Mouse (Mus musculus) intestine, embryonic 14.5 days (tissue): Measurements from ENCODE around the gene Sf3a3. TPM values are rescaled to one million over a fixed set of nuclear protein-coding genes. Genes with fewer than 3 reads are reported as not detected.
"Not testable (repeated sequence)": the region's sequence is repeated elsewhere in the genome, so short reads cannot be mapped to it uniquely, and the experiment has no call there.

Experiments used
- ATAC-seq: fragments of 200-750 bp; cut with Nextera tagmentation; replicated peaks from 2 replicates; pipeline ENCODE4 v1.8.0; 2017; ENCODE audit warnings: low read depth, moderate number of reproducible peaks, moderate TSS enrichment, moderate library complexity; ENCODE audit not compliant: low FRiP score, low TSS enrichment
- DNase-seq: peaks from one replicate; pipeline ENCODE4 v3.0.0-alpha.2; 2018; ENCODE audit warnings: low spot score
- H3K27ac ChIP-seq: fragments of 300-500 bp; sonication (generic); 2 replicates; pipeline ENCODE4 v1.5.1; 2014; ENCODE audit warnings: low read depth, mild to moderate bottlenecking, control low read depth
- H3K27me3 ChIP-seq: fragments of 300-500 bp; sonication (generic); replicated peaks from 2 replicates; pipeline ENCODE4 v1.6.1; 2014; ENCODE audit warnings: low read length, control low read depth; ENCODE audit not compliant: control insufficient read depth, insufficient read depth
- H3K36me3 ChIP-seq: fragments of 300-500 bp; sonication (generic); 2 replicates; pipeline ENCODE4 v1.6.1; 2014; ENCODE audit warnings: low read length, control low read depth; ENCODE audit not compliant: control insufficient read depth, insufficient read depth
- H3K4me1 ChIP-seq: fragments of 300-500 bp; sonication (generic); replicated peaks from 2 replicates; pipeline ENCODE4 v1.6.1; 2014; ENCODE audit warnings: low read length, control low read depth, mixed read lengths; ENCODE audit not compliant: control insufficient read depth, insufficient read depth
- H3K4me2 ChIP-seq: fragments of 300-500 bp; sonication (generic); 2 replicates; pipeline ENCODE4 v1.6.1; 2014; ENCODE audit warnings: low read length
- H3K4me3 ChIP-seq: fragments of 300-500 bp; sonication (generic); 2 replicates; pipeline ENCODE4 v1.5.1; 2014; ENCODE audit warnings: low read depth, low read length, control low read depth, mixed read lengths
- H3K9ac ChIP-seq: fragments of 300-500 bp; sonication (generic); 2 replicates; pipeline ENCODE4 v1.6.1; 2014; ENCODE audit warnings: mild to moderate bottlenecking, low read length
- H3K9me3 ChIP-seq: fragments of 300-500 bp; sonication (generic); 2 replicates; pipeline ENCODE4 v1.6.1; 2016; ENCODE audit warnings: low read length, control low read depth; ENCODE audit not compliant: control insufficient read depth
- WGBS: fragments of 180-500 bp; shearing (Covaris S2); extraction: QIAGEN DNeasy Blood & Tissue Kit; methylation state at CpG from one replicate; pipeline ENCODE4 v1.1.7; 2014; 5-methylcytosine and 5-hydroxymethylcytosine counted together
- polyA plus RNA-seq: library from polyadenylated mRNA; unstranded; fragments of >200 nt; fragmentation: Nextera tagmentation; extraction: Ambion mirVana; gene quantifications from 2 replicates; pipeline ENCODE4 v1.2.1, GENCODE M21; 2014

Gene Sf3a3
- polyA plus RNA-seq, 1 experiment from 2014 or later, result 142 TPM

GRCm38 (mm10) chr4:124703406-124703805 is 11.2 kb upstream of the Sf3a3 start:
- DNase-seq, result no peak

DNA sequence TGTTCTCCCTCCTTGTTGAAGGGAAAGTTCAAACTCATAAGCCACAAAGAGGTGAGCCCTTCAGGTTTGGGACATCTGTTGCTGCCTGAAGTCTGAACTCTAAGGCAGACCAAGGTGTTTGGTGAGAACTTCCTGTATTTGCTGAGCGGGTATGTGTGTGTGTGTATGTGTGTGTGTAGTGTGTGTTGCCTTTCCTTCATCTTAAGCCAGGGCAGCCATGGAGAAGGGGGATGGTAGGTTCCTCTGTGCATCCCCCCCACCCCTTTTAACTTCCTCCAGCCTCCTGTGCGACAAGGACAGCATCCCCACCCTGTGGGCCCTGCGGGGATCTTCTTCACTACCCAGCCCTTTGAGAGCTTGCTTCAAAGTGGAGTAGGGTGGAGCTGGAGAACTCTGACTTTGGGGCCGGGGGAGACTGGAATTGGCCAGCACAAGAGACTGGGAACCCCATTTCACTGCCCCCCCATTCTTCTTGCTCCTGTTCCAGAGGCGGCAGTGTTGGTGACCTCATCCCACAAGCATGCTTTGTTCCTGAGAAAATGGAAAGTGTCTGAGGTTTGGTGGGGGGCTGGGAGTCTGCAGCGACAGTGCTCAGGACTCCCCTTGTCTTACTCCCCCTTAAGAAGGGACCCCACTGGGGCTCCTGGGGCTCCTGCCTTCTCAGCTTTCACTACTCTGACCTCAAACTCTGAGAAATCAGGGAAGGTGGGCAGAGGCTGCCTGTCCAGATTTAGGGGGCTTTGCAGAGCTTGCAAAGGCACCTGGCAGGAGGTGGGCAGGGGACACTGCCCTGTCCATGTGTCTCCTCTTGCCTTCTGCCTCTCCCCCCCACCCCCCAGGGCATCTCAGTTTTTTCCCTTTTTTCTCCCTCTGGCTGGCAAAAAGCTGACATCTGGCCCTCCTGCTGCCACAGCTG is 10.4 kb upstream of the Sf3a3 start:
- Histone ChIP-seq H3K27ac (peak overlapping the region; percentile 79), H3K9me3 (no peaks in the 10 kb centered on the region), H3K4me1 (peaks cover 53% of the 10 kb centered on the region), H3K27me3 (no peaks in the 10 kb centered on the region), H3K36me3 (peaks cover 20% of the 10 kb centered on the region), H3K4me2 (peak overlapping the region; percentile 52), H3K4me3 (peak overlapping the region; percentile 12; the same call in 1 of the 2 replicates), H3K9ac (peak overlapping the region; percentile 1; the same call in 1 of the 2 replicates)
- no peak for ATAC-seq
- DNase-seq, result no peak
- 8% methylated on average over 6 of the region's 6 CpGs for WGBS

More at GRCm38 (mm10) chr4:124703406-124703805, 11.2 kb upstream of the Sf3a3 start:
- H3K9me3 ChIP-seq, result no peaks in the 10 kb centered on the region
- no peaks in the 10 kb centered on the region for H3K27me3 ChIP-seq
- ATAC-seq, result no peak
- H3K4me2 ChIP-seq, result peak overlapping the region; percentile 52
- H3K9ac ChIP-seq, result no peak overlapping the region
- peak overlapping the region; percentile 12; the same call in 1 of the 2 replicates for H3K4me3 ChIP-seq
- WGBS, result 20% methylated on average over 2 of the region's 2 CpGs
- H3K27ac ChIP-seq, result peak overlapping the region; percentile 79
- H3K4me1 ChIP-seq, result peaks cover 51% of the 10 kb centered on the region
- H3K36me3 ChIP-seq, result peaks cover 20% of the 10 kb centered on the region

GRCm38 (mm10) chr4:124704797-124705474 is 9.6 kb upstream of the Sf3a3 start:
- ATAC-seq (no peak), DNase-seq (no peak)
- 12% methylated on average over 11 of the region's 11 CpGs for WGBS
- Histone ChIP-seq H3K27ac (peak overlapping the region; percentile 79), H3K27me3 (no peaks in the 10 kb centered on the region), H3K4me2 (peak overlapping the region; percentile 52), H3K9ac (peak overlapping the region; percentile 1; the same call in 1 of the 2 replicates), H3K4me1 (peaks cover 52% of the 10 kb centered on the region), H3K9me3 (no peaks in the 10 kb centered on the region), H3K4me3 (0 out of 2 replicates have a peak overlapping the region, but pooled peaks have one; percentile 3), H3K36me3 (peaks cover 20% of the 10 kb centered on the region)

- Histone ChIP-seq H3K4me3 (no peak overlapping the region), H3K9me3 (no peaks in the 10 kb centered on the region), H3K4me2 (no peak overlapping the region), H3K36me3 (peaks cover 20% of the 10 kb centered on the region), H3K4me1 (peaks cover 55% of the 10 kb centered on the region), H3K27ac (peak overlapping the region; percentile 79), H3K27me3 (no peaks in the 10 kb centered on the region), H3K9ac (no peak overlapping the region)
- WGBS, result 85% methylated on average over 23 of the region's 23 CpGs
- DNase-seq, result no peak
- ATAC-seq, result no peak
These were observed 8.8 kb upstream of the Sf3a3 start for GRCm38 (mm10) chr4:124705661-124706269.

GRCm38 (mm10) chr4:124707381-124708199 is 7.0 kb upstream of the Sf3a3 start:
- WGBS, result 88% methylated on average over 24 of the region's 25 CpGs
- peaks cover 45% of the 10 kb centered on the region for H3K4me1 ChIP-seq

DNA sequence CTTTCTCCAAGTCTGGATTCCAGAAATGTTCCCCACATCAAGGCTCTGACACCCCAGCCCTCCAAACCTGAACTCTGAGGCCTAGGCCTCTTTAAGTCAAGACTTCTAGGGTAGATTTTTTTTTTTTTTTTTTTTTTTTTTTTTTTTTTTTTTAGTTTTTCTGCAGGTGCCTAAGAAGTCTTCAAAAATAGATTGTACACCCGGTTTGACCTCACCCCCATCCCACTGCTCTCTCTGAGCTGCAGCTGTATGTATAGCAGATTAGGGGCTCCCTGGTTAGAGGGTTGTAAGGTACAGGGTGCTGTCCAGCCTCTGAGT is 6.4 kb upstream of the Sf3a3 start:
- not testable (repeated sequence) for H3K27me3 ChIP-seq, H3K9ac ChIP-seq, DNase-seq, H3K9me3 ChIP-seq, ATAC-seq
- Histone ChIP-seq H3K4me1 (peaks cover 42% of the 10 kb centered on the region), H3K4me2 (peak overlapping the region; percentile 58), H3K4me3 (0 out of 2 replicates have a peak overlapping the region, but pooled peaks have one; percentile 27), H3K27ac (peak overlapping the region; percentile 95), H3K36me3 (peaks cover 20% of the 10 kb centered on the region)
- WGBS, result 5% methylated on average over 1 of the region's 1 CpGs

More at GRCm38 (mm10) chr4:124707381-124708199, 7.0 kb upstream of the Sf3a3 start:
- not testable (repeated sequence) for H3K9ac ChIP-seq, DNase-seq, H3K4me3 ChIP-seq, H3K27me3 ChIP-seq, H3K9me3 ChIP-seq, ATAC-seq, H3K4me2 ChIP-seq
- Histone ChIP-seq H3K27ac (peak overlapping the region; percentile 95), H3K36me3 (peaks cover 20% of the 10 kb centered on the region)

DNA sequence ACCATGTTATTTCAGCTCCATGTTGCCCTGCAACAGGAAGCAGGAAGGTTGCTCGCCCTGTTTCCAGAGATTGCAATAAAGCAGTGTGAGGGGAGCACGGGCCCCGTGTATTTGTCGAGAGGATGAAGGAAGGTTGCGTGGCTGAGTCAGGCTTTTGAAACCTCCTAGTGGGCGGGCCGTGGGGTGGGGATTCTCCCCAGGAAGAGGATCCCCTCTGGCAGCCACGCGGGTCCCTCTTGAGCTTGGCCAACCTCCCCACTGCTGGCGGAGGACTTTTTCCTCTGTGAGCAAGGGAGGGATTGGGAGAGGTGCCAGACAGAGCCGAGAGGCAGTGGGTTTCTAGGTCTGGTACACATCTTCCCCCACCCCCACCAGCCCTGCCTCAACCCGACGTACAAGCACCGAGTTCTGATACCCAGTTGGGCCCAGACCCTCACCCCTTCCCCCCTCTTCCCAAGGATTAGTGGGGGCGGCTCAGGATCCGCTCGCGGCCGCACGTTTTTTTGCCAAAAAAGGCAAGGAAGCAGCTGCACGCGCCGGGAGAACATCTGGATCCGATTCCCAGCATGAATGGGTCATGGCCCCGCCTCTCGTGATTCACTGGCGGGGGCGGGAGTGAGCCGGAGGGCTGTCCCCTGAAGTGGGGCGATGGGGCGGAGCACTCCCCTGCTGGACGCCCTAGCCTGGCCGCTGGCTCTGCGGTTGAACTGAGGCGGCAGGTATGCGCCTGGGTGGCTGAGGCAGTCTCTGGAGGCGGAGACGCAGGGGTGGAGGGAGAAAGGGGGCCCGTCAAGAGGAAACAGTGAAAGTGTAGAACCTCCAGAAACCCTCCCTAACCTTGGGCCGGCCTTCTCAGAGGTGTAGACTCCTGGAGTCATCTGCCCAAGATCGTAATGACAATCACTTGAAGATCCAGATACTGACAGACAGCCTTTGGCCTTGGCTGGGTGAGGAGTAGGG is 5.8 kb upstream of the Sf3a3 start:
- peak; percentile 93 for DNase-seq
- peak overlapping the region; percentile 95 for H3K27ac ChIP-seq
- no peaks in the 10 kb centered on the region for H3K27me3 ChIP-seq
- WGBS, result under 1% methylated on average over 40 of the region's 41 CpGs
- H3K9me3 ChIP-seq, result no peaks in the 10 kb centered on the region
- peak overlapping the region; percentile 58 for H3K4me2 ChIP-seq
- H3K9ac ChIP-seq, result peak overlapping the region; percentile 27; the same call in 1 of the 2 replicates
- H3K4me1 ChIP-seq, result peaks cover 36% of the 10 kb centered on the region
- ATAC-seq, result peak; percentile 85
- peaks cover 20% of the 10 kb centered on the region for H3K36me3 ChIP-seq
- H3K4me3 ChIP-seq, result peak overlapping the region; percentile 27
